Mouse (Mus musculus): Measurements from ENCODE around the gene Shisa8.

DNA sequence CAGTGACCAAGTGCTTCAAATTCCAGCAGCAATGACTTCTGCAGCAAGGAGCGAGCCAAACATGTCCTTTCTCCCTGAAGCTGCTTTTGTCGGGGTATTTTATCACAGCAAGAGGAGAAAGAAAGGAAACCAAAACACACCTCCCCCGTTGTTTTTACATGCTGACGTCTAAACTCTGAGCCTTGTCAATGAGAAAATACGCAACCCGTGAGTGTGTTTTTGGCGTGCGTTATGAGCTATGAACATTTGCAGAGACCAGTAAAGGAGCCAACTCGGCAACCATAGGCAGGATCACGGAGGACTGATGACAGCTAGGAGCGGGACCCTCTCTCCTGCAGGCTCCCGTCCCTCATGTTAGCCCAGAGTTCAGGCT, 31.1 kb upstream of the Shisa8 start:
- TF ChIP-seq POLR2AphosphoS2 (IDR thresholded peaks at IDR 0.05; ENCODE audit: insufficient read length, low read depth) = no peak
- no peak for TF ChIP-seq TCF12 (IDR thresholded peaks at IDR 0.05; ENCODE audit: insufficient read depth, poor library complexity, severe bottlenecking)
- TF ChIP-seq POLR2A (IDR thresholded peaks at IDR 0.05; ENCODE audit: insufficient read length, low read depth) = no peak

All from myocyte (in vitro differentiated cells).